Mouse (Mus musculus) spleen, adult 18-20 months (tissue): ENCODE data around the gene Wfdc17.

Source experiments
- DNase-seq, 2 experiments: peaks; one replicate each; pipeline ENCODE4 v3.0.0; 2022; ENCODE audit warnings: mixed read lengths in 2 of 2

The Wfdc17 gene

GRCm38 (mm10) chr11:83703705-83704104 lies at the start of gene Wfdc17:
Gene Wfdc17, plus strand, starts transcription at chr11:83703991.
- DNase-seq = no peak

GRCm38 (mm10) chr11:83654606-83655005 lies 49.2 kb upstream of the Wfdc17 start:
- DNase-seq = no peak

- DNase-seq = no peak
Observed at GRCm38 (mm10) chr11:83657508-83657907, 46.3 kb upstream of the Wfdc17 start.

- no peak for DNase-seq
Observed at GRCm38 (mm10) chr11:83658797-83659196, 45.0 kb upstream of the Wfdc17 start.

- no peak for DNase-seq
Observed at GRCm38 (mm10) chr11:83662204-83662603, 41.6 kb upstream of the Wfdc17 start, which contains the start of gene Ccl4. Gene Ccl4, plus strand, starts transcription at chr11:83662584.

GRCm38 (mm10) chr11:83663532-83663931 lies 40.3 kb upstream of the Wfdc17 start:
- no peak for DNase-seq

GRCm38 (mm10) chr11:83671743-83672142 lies 32.0 kb upstream of the Wfdc17 start:
- DNase-seq = no peak

GRCm38 (mm10) chr11:83675665-83676064 lies 28.1 kb upstream of the Wfdc17 start:
- DNase-seq = no peak

- no peak for DNase-seq
Observed at GRCm38 (mm10) chr11:83689918-83690317, 13.9 kb upstream of the Wfdc17 start.

GRCm38 (mm10) chr11:83692008-83692407 lies 11.8 kb upstream of the Wfdc17 start:
- no peak for DNase-seq

GRCm38 (mm10) chr11:83708715-83709114 lies 4.9 kb downstream of the Wfdc17 start, which contains the start of gene Wfdc18:
Gene Wfdc18, plus strand, starts transcription at chr11:83709015.
- no peak for DNase-seq

- DNase-seq = no peak
Observed at GRCm38 (mm10) chr11:83709683-83710082, 5.9 kb downstream of the Wfdc17 start.

- no peak for DNase-seq
Observed at GRCm38 (mm10) chr11:83712671-83713070, 8.9 kb downstream of the Wfdc17 start.

GRCm38 (mm10) chr11:83713925-83714324 lies 10.1 kb downstream of the Wfdc17 start:
- no peak for DNase-seq

GRCm38 (mm10) chr11:83717042-83717665 lies 13.4 kb downstream of the Wfdc17 start:
- no peak for DNase-seq

GRCm38 (mm10) chr11:83720766-83721165 lies 17.0 kb downstream of the Wfdc17 start:
- no peak for DNase-seq

GRCm38 (mm10) chr11:83728757-83729432 lies 25.1 kb downstream of the Wfdc17 start:
- no peak for DNase-seq

GRCm38 (mm10) chr11:83731116-83731515 lies 27.3 kb downstream of the Wfdc17 start:
- no peak for DNase-seq

GRCm38 (mm10) chr11:83733071-83733640 lies 29.4 kb downstream of the Wfdc17 start:
- DNase-seq = no peak

- DNase-seq = no peak
Observed at GRCm38 (mm10) chr11:83734215-83734614, 30.4 kb downstream of the Wfdc17 start.

- DNase-seq = no peak
Observed at GRCm38 (mm10) chr11:83735881-83736280, 32.1 kb downstream of the Wfdc17 start.

- peak in 1 of 2 experiments; percentile 17 for DNase-seq
Observed at GRCm38 (mm10) chr11:83737109-83737558, 33.3 kb downstream of the Wfdc17 start.

- DNase-seq = peak; percentile 52 to 82
Observed at GRCm38 (mm10) chr11:83739241-83739640, 35.5 kb downstream of the Wfdc17 start.

- no peak for DNase-seq
Observed at GRCm38 (mm10) chr11:83740443-83740991, 36.7 kb downstream of the Wfdc17 start.
